In the genomic region with DNA sequence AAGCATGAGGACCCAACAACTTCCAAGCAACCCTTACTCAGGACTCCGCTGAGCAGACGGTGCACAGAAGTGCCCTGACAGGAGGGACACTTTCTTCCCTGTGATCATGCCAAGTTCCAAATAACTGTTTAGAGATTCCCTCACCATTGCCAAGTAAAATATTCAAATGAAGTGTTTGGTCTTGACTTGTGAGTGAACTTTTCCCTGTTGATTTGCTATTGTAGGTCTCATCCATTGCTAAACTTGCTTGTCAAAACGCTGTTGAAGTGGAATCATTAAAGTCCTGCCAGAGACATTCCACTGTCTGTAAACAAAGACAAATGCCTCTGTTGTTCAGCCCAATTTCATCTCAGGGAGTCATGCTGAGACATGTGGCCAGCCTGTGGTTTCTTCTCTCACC, we compare ENCODE assay signal across 21 mouse cellular contexts.
DNase-seq lines count a peak whose midpoint lies in the region; ATAC-seq and TF ChIP-seq lines count a peak whose summit lies in the region.
"Had no signal": no experiment of that assay in that cellular context is flagged by ENCODE, and none has a peak within 500 bp of the region (broad histone marks: within the 10 kb centered on the region; RNA-seq: fewer than 3 reads in every experiment).

No protein-coding gene starts in this region.

- POLR2A ChIA-PET in Patski (lab: Charles Lee), result no interaction called here

- in situ Hi-C loops in Patski (cut with MboI; ENCODE audit: low pct_unique_long_range_greater_than_20kb), result no loop called here

- CTCF ChIA-PET in Patski (lab: Charles Lee), result no interaction called here

- no peaks in the 10 kb centered on the region for H3K36me3 ChIP-seq in liver, adult 2 months (ENCODE audit: control insufficient read depth, insufficient read depth, low read length)
- H3K36me3 ChIP-seq in liver, embryonic 12.5 days, result no peaks in the 10 kb centered on the region
- H3K36me3 ChIP-seq: liver, embryonic 15.5 days; neural tube, embryonic 12.5 days had no signal

- 56% methylated on average over 3 of the region's 3 CpGs for WGBS in liver, adult 2 months
- WGBS in liver, embryonic 12.5 days (ENCODE audit: insufficient replicate concordance), result 63% methylated on average over 3 of the region's 3 CpGs

- no peak overlapping the region for H3K9ac ChIP-seq in liver, adult 2 months (ENCODE audit: low read depth, low read length)
- no peak overlapping the region for H3K9ac ChIP-seq in liver, embryonic 12.5 days
- H3K9ac ChIP-seq: forebrain, embryonic 13.5 days; hindbrain, embryonic 14.5 days; limb, embryonic 12.5 days; liver, embryonic 15.5 days; neural tube, embryonic 12.5 days had no signal

- H3K4me2 ChIP-seq in liver, embryonic 12.5 days, result no peak overlapping the region
- H3K4me2 ChIP-seq: forebrain, embryonic 13.5 days; hindbrain, embryonic 14.5 days; limb, embryonic 12.5 days; liver, embryonic 15.5 days; neural tube, embryonic 12.5 days had no signal

- TF ChIP-seq POLR2A in liver, adult 2 months (IDR thresholded peaks at IDR 0.05; ENCODE audit: extremely low read depth, insufficient read depth, low read length), result no peak

- H3K27me3 ChIP-seq in liver, adult 2 months (ENCODE audit: control insufficient read depth, insufficient read depth, low read length), result no peaks in the 10 kb centered on the region
- no peaks in the 10 kb centered on the region for H3K27me3 ChIP-seq in liver, embryonic 12.5 days (replicated peaks)
- no peaks in the 10 kb centered on the region for H3K27me3 ChIP-seq in Patski
- H3K27me3 ChIP-seq: forebrain, embryonic 13.5 days; limb, embryonic 12.5 days; liver, embryonic 15.5 days; neural tube, embryonic 12.5 days had no signal

- peak; percentile 16 for DNase-seq in liver, adult 2 months (ENCODE audit: extremely low read depth, low read depth, low spot score)
- DNase-seq in Patski (ENCODE audit: low read depth, low spot score), result peak; percentile 88
- DNase-seq in fibroblast of lung, adult 2 months (ENCODE audit: low read depth), result peak; percentile 72
- peak; percentile 16 for DNase-seq in retina, embryonic 14.5 days (ENCODE audit: low spot score)
- no peak for DNase-seq in gastrocnemius, postnatal 10 days
- DNase-seq in adrenal gland, adult 2 months, result no peak
- DNase-seq: cerebellum, adult 11 months; gastrocnemius, postnatal 36 days; heart, postnatal 14 days; kidney, adult 11 months; kidney, postnatal 14 days; layer of hippocampus, adult 9-11 months; right cerebral cortex, postnatal 14 days; thymus, postnatal 25 days had no signal

- TF ChIP-seq CTCF in liver, adult 2 months (IDR thresholded peaks at IDR 0.05; ENCODE audit: low read depth, low read length), result no peak
- no peak for TF ChIP-seq CTCF in Patski (IDR thresholded peaks at IDR 0.05)

- no peaks in the 10 kb centered on the region for H3K79me2 ChIP-seq in liver, adult 2 months (ENCODE audit: control insufficient read depth, insufficient read depth, low read length)

- no peak for ATAC-seq in liver, embryonic 12.5 days
- peak; percentile 98 for ATAC-seq in Patski
- ATAC-seq: forebrain, embryonic 13.5 days had no signal

- no peak overlapping the region for H3K4me3 ChIP-seq in liver, adult 2 months (ENCODE audit: insufficient read depth, low read depth, low read length)
- no peak overlapping the region for H3K4me3 ChIP-seq in liver, embryonic 12.5 days
- H3K4me3 ChIP-seq: forebrain, embryonic 13.5 days; heart, embryonic 10.5 days; limb, embryonic 12.5 days; liver, embryonic 15.5 days; neural tube, embryonic 12.5 days had no signal

- H3K27ac ChIP-seq in liver, adult 2 months (replicated peaks; ENCODE audit: insufficient read depth, low read depth, low read length), result no peak overlapping the region
- H3K27ac ChIP-seq in liver, embryonic 12.5 days, result no peak overlapping the region
- H3K27ac ChIP-seq: forebrain, embryonic 13.5 days; heart, embryonic 10.5 days; hindbrain, embryonic 14.5 days; liver, embryonic 15.5 days; neural tube, embryonic 12.5 days had no signal

- no peaks in the 10 kb centered on the region for H3K4me1 ChIP-seq in liver, adult 2 months (ENCODE audit: control insufficient read depth, insufficient read depth, low read length)
- H3K4me1 ChIP-seq in liver, embryonic 12.5 days, result no peaks in the 10 kb centered on the region
- H3K4me1 ChIP-seq: heart, embryonic 10.5 days; limb, embryonic 12.5 days; liver, embryonic 15.5 days; neural tube, embryonic 12.5 days had no signal

- no peaks in the 10 kb centered on the region for H3K9me3 ChIP-seq in liver, embryonic 12.5 days (replicated peaks)
- H3K9me3 ChIP-seq: forebrain, embryonic 13.5 days; heart, embryonic 10.5 days; limb, embryonic 12.5 days; liver, embryonic 15.5 days; neural tube, embryonic 12.5 days had no signal

Comparison
In these comparisons a context has a peak if more than half of its experiments do, and no peak if none do; other contexts are left out.
1. DNase-seq: peak in liver, adult 2 months (single experiment), Patski (single experiment), fibroblast of lung, adult 2 months (single experiment) and retina, embryonic 14.5 days (single experiment); none in gastrocnemius, postnatal 10 days (single experiment) and adrenal gland, adult 2 months (single experiment).